Mouse (Mus musculus) cerebellum, adult (tissue): ENCODE measurements around the gene Sox5.

Source experiments
- ATAC-seq: cut with Nextera tagmentation; 2 replicates; pipeline ENCODE4 v1.9.2; 2017; ENCODE audit warnings: mild to moderate bottlenecking, moderate library complexity, mixed read lengths; ENCODE audit not compliant: insufficient number of reproducible peaks, low FRiP score, low TSS enrichment

Sox5 gene

GRCm38 (mm10) chr6:144723530-144724144 lies 58.1 kb downstream of the Sox5 start:
- ATAC-seq: no peak

GRCm38 (mm10) chr6:144723024-144723423 lies 58.8 kb downstream of the Sox5 start:
- ATAC-seq: no peak

- ATAC-seq: no peak
Observed at GRCm38 (mm10) chr6:144720846-144721245, 60.9 kb downstream of the Sox5 start.

GRCm38 (mm10) chr6:144716376-144716775 lies 65.4 kb downstream of the Sox5 start:
- ATAC-seq: no peak

- no peak for ATAC-seq
Observed at GRCm38 (mm10) chr6:144711841-144712240, 69.9 kb downstream of the Sox5 start.

GRCm38 (mm10) chr6:144710816-144711215 lies 71.0 kb downstream of the Sox5 start:
- ATAC-seq: no peak

GRCm38 (mm10) chr6:144709614-144710180 lies 72.1 kb downstream of the Sox5 start:
- no peak for ATAC-seq

GRCm38 (mm10) chr6:144708410-144708809 lies 73.4 kb downstream of the Sox5 start:
- no peak for ATAC-seq

- no peak for ATAC-seq
Observed at GRCm38 (mm10) chr6:144707976-144708375, 73.8 kb downstream of the Sox5 start.

GRCm38 (mm10) chr6:144704962-144705361 lies 76.8 kb downstream of the Sox5 start:
- no peak for ATAC-seq

GRCm38 (mm10) chr6:144695660-144696059 lies 86.1 kb downstream of the Sox5 start:
- no peak for ATAC-seq

- no peak for ATAC-seq
Observed at GRCm38 (mm10) chr6:144693211-144693899, 88.4 kb downstream of the Sox5 start.

- ATAC-seq: no peak
Observed at GRCm38 (mm10) chr6:144691298-144692041, 90.3 kb downstream of the Sox5 start.

GRCm38 (mm10) chr6:144689076-144689475 lies 92.7 kb downstream of the Sox5 start:
- ATAC-seq: no peak

- ATAC-seq: no peak
Observed at GRCm38 (mm10) chr6:144687681-144688080, 94.1 kb downstream of the Sox5 start.

- no peak for ATAC-seq
Observed at GRCm38 (mm10) chr6:144681045-144681789, 100.6 kb downstream of the Sox5 start.

- ATAC-seq: no peak
Observed at GRCm38 (mm10) chr6:144677491-144678133, 104.2 kb downstream of the Sox5 start.

- ATAC-seq: no peak
Observed at GRCm38 (mm10) chr6:144675111-144675510, 106.7 kb downstream of the Sox5 start.

GRCm38 (mm10) chr6:144673906-144674305 lies 107.9 kb downstream of the Sox5 start:
- ATAC-seq: no peak
